In the genomic region with DNA sequence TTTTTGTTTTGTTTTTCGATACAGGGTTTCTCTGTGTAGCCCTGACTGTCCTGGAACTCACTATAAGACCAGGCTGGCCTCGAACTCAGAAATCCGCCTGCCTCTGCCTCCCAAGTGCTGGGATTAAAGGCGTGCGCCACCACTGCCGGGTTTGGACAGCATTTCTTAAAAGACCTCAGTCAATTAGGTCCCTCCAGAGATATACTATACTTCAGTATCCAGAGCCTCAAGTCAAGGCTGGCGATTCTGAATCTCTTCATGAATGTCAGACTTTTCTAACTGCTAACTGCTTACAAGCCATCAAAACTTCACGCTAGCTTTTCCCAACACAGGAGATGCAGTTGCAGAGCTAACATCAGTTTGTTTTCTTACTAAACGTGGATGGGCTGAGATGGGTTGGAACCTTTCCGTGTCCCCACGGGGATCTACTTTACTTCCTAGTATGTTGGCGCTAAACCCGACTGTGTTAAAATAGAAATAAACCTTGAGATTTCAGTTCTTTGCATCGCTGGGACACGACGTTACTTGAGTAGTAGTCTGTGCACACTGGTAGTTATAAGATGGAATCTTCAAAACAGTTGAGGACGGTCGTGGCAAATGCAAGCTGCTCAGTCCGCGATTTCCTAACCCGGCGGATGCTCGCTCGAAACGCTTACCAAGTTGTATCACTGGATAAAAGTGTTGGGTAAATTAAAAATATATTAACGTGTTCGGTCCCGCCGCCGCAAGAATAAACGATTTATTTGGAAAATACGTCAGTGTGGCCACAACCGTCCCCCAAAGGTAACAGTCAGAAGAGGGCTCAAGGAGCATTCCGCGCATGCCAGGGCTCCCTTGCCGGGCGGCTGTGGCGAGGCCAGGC, we compare ENCODE assay signal across 7 mouse cellular contexts. TPM values are rescaled to one million over a fixed set of nuclear protein-coding genes. Genes with fewer than 3 reads are reported as not detected.
DNase-seq lines count a peak whose midpoint lies in the region; ATAC-seq and TF ChIP-seq lines count a peak whose summit lies in the region.

No protein-coding gene starts in this region.

- peaks cover 2% of the 10 kb centered on the region for H3K36me3 ChIP-seq in testis, adult 2 months (ENCODE audit: control insufficient read depth, insufficient read depth, low read length)
- H3K36me3 ChIP-seq in limb, embryonic 15.5 days: peaks cover 27% of the 10 kb centered on the region
- H3K36me3 ChIP-seq in neural tube, embryonic 15.5 days: peaks cover 28% of the 10 kb centered on the region

- TF ChIP-seq POLR2A in testis, adult 2 months (IDR thresholded peaks at IDR 0.05; ENCODE audit: control insufficient read depth, low read depth, low read length): no peak

- peak overlapping the region; percentile 98 for H3K4me3 ChIP-seq in testis, adult 2 months (ENCODE audit: control insufficient read depth, low read depth, low read length)
- peak overlapping the region; percentile 100 for H3K4me3 ChIP-seq in limb, embryonic 15.5 days
- H3K4me3 ChIP-seq in neural tube, embryonic 15.5 days (replicated peaks): peak overlapping the region; percentile 67

- peak; percentile 41 for ATAC-seq in erythroblast, adult 5-6 weeks (replicated peaks; ENCODE audit: low FRiP score, poor library complexity, severe bottlenecking)
- no peak; the same call in 1 of the 2 replicates for ATAC-seq in limb, embryonic 15.5 days (ENCODE audit: insufficient number of reproducible peaks, low FRiP score, low TSS enrichment, low read depth)
- peak; percentile 91; the same call in 1 of the 2 replicates for ATAC-seq in neural tube, embryonic 15.5 days (ENCODE audit: low FRiP score)

- peak overlapping the region; percentile 99 for H3K27ac ChIP-seq in testis, adult 2 months (ENCODE audit: control insufficient read depth, insufficient read depth, low read depth, low read length)
- H3K27ac ChIP-seq in limb, embryonic 15.5 days: peak overlapping the region; percentile 96
- H3K27ac ChIP-seq in neural tube, embryonic 15.5 days (replicated peaks): peak overlapping the region; percentile 97

- peak overlapping the region; percentile 54 for H3K4me2 ChIP-seq in limb, embryonic 15.5 days
- peak overlapping the region; percentile 86 for H3K4me2 ChIP-seq in neural tube, embryonic 15.5 days

- no peaks in the 10 kb centered on the region for H3K27me3 ChIP-seq in testis, adult 2 months (ENCODE audit: control insufficient read depth, insufficient read depth, low read length)
- H3K27me3 ChIP-seq in limb, embryonic 15.5 days: no peaks in the 10 kb centered on the region
- no peaks in the 10 kb centered on the region for H3K27me3 ChIP-seq in neural tube, embryonic 15.5 days (replicated peaks)

- 19% methylated on average over 38 of the region's 38 CpGs for WGBS in limb, embryonic 15.5 days
- 21% methylated on average over 38 of the region's 38 CpGs for WGBS in neural tube, embryonic 15.5 days

- TF ChIP-seq CTCF in testis, adult 2 months (IDR thresholded peaks at IDR 0.05; ENCODE audit: control insufficient read depth, insufficient read depth, insufficient replicate concordance, low read depth, low read length): no peak

- intact Hi-C loops in gastrocnemius, postnatal 36 days (cut with DNase I): no loop called here

- peak overlapping the region; percentile 66 for H3K9ac ChIP-seq in limb, embryonic 15.5 days
- peak overlapping the region; percentile 97 for H3K9ac ChIP-seq in neural tube, embryonic 15.5 days (replicated peaks)

- no peaks in the 10 kb centered on the region; the same call in 1 of the 2 replicates for H3K4me1 ChIP-seq in testis, adult 2 months (ENCODE audit: control insufficient read depth, insufficient read depth, low read length)
- peaks cover 13% of the 10 kb centered on the region for H3K4me1 ChIP-seq in limb, embryonic 15.5 days
- H3K4me1 ChIP-seq in neural tube, embryonic 15.5 days: peaks cover 25% of the 10 kb centered on the region

- H3K9me3 ChIP-seq in limb, embryonic 15.5 days: no peaks in the 10 kb centered on the region
- no peaks in the 10 kb centered on the region for H3K9me3 ChIP-seq in neural tube, embryonic 15.5 days (replicated peaks)

- no peak for DNase-seq in testis, postnatal 14 days (ENCODE audit: low spot score)
- no peak for DNase-seq in gastrocnemius, postnatal 36 days
- no peak for DNase-seq in frontal cortex, postnatal 10 days (ENCODE audit: low spot score in 2 of 2)

RNA-seq across cellular contexts. Expression of a gene that starts 0.7 kb away (rescaled TPM):
- polyA plus RNA-seq in testis, adult 2 months (2012; rRNA removed): 1,194 and 1,232 TPM in 2 replicates
- 4.8 and 11.5 TPM in 2 replicates for total RNA-seq in erythroblast, adult 5-6 weeks (2015; ENCODE audit: low replicate concordance)
- 2.5 and 4.8 TPM in 2 replicates for total RNA-seq in erythroblast, adult 5-6 weeks (2017; ENCODE audit: low replicate concordance)
- 9.5 and 12.5 TPM in 2 replicates for polyA plus RNA-seq in limb, embryonic 15.5 days (2015; fragmentation: Nextera tagmentation; extraction: Ambion mirVana)
- polyA plus RNA-seq in neural tube, embryonic 15.5 days (2015; fragmentation: Nextera tagmentation; extraction: Ambion mirVana): 10.4 and 10.9 TPM in 2 replicates
- 1 to 10 TPM; 6.8 to 8.6 TPM for total RNA-seq in gastrocnemius, postnatal 36 days (2021)

RNA-seq across cellular contexts. Expression of a gene that starts 0.8 kb away (rescaled TPM):
- 84.1 and 84.7 TPM in 2 replicates for polyA plus RNA-seq in testis, adult 2 months (2012; rRNA removed)
- total RNA-seq in erythroblast, adult 5-6 weeks (2015; ENCODE audit: low replicate concordance): 4.0 and 11.1 TPM in 2 replicates
- total RNA-seq in erythroblast, adult 5-6 weeks (2017; ENCODE audit: low replicate concordance): 22.9 and 32.1 TPM in 2 replicates
- polyA plus RNA-seq in limb, embryonic 15.5 days (2015; fragmentation: Nextera tagmentation; extraction: Ambion mirVana): 74.5 and 75.4 TPM in 2 replicates
- polyA plus RNA-seq in neural tube, embryonic 15.5 days (2015; fragmentation: Nextera tagmentation; extraction: Ambion mirVana): 93.3 and 96.1 TPM in 2 replicates
- 10 to 100 TPM; 41.5 to 43.2 TPM for total RNA-seq in gastrocnemius, postnatal 36 days (2021)

RNA-seq across cellular contexts. Expression of a gene that starts 32.8 kb away (rescaled TPM):
- 0.65 and 0.79 TPM in 2 replicates for polyA plus RNA-seq in testis, adult 2 months (2012; rRNA removed)
- not detected in 2 replicates for total RNA-seq in erythroblast, adult 5-6 weeks (2015; ENCODE audit: low replicate concordance)
- total RNA-seq in erythroblast, adult 5-6 weeks (2017; ENCODE audit: low replicate concordance): not detected in 2 replicates
- polyA plus RNA-seq in limb, embryonic 15.5 days (2015; fragmentation: Nextera tagmentation; extraction: Ambion mirVana): 1.2 and 1.5 TPM in 2 replicates
- polyA plus RNA-seq in neural tube, embryonic 15.5 days (2015; fragmentation: Nextera tagmentation; extraction: Ambion mirVana): 0.47 and 0.69 TPM in 2 replicates
- 1 to 10 TPM; 6.0 to 8.1 TPM for total RNA-seq in gastrocnemius, postnatal 36 days (2021)

RNA-seq across cellular contexts. Expression of a gene that starts 33.7 kb away (rescaled TPM):
- 62.1 and 63.8 TPM in 2 replicates for polyA plus RNA-seq in testis, adult 2 months (2012; rRNA removed)
- 30.2 and 34.1 TPM in 2 replicates for total RNA-seq in erythroblast, adult 5-6 weeks (2015; ENCODE audit: low replicate concordance)
- total RNA-seq in erythroblast, adult 5-6 weeks (2017; ENCODE audit: low replicate concordance): 19.5 and 21.8 TPM in 2 replicates
- polyA plus RNA-seq in limb, embryonic 15.5 days (2015; fragmentation: Nextera tagmentation; extraction: Ambion mirVana): 336 and 363 TPM in 2 replicates
- polyA plus RNA-seq in neural tube, embryonic 15.5 days (2015; fragmentation: Nextera tagmentation; extraction: Ambion mirVana): 309 and 327 TPM in 2 replicates
- 10 to 100 TPM; 54.4 to 63.2 TPM for total RNA-seq in gastrocnemius, postnatal 36 days (2021)

RNA-seq across cellular contexts. Expression of a gene that starts 42.3 kb away (rescaled TPM):
- polyA plus RNA-seq in testis, adult 2 months (2012; rRNA removed): 0.48 and 0.59 TPM in 2 replicates
- total RNA-seq in erythroblast, adult 5-6 weeks (2015; ENCODE audit: low replicate concordance): not detected in 2 replicates
- not detected in 2 replicates for total RNA-seq in erythroblast, adult 5-6 weeks (2017; ENCODE audit: low replicate concordance)
- 276 and 549 TPM in 2 replicates for polyA plus RNA-seq in limb, embryonic 15.5 days (2015; fragmentation: Nextera tagmentation; extraction: Ambion mirVana)
- 24.5 and 36.3 TPM in 2 replicates for polyA plus RNA-seq in neural tube, embryonic 15.5 days (2015; fragmentation: Nextera tagmentation; extraction: Ambion mirVana)
- total RNA-seq in gastrocnemius, postnatal 36 days (2021): 100 to 1,000 TPM; 121 to 774 TPM

Comparison
In these comparisons a context has a peak if more than half of its experiments do, and no peak if none do; other contexts are left out.
1. RNA of a gene that starts 0.7 kb away (polyA plus RNA-seq): 1,194 to 1,232 TPM in testis, adult 2 months; 10.4 to 10.9 TPM in neural tube, embryonic 15.5 days and 9.5 to 12.5 TPM in limb, embryonic 15.5 days; every median in the first group is over 10 times any median in the second.
2. Peak in every context shown above with its lines, with median percentiles within 50 percentile points of each other: H3K27ac ChIP-seq and H3K4me3 ChIP-seq.